Mouse (Mus musculus) heart, postnatal 36 days (tissue): ENCODE measurements around the gene Zfp804a. TPM values are rescaled to one million over a fixed set of nuclear protein-coding genes. Genes with fewer than 3 reads are reported as not detected.

Experiments used
- DNase-seq, 2 experiments: peaks; one replicate each; pipeline ENCODE4 v3.0.0; 2021 to 2022
- intact Hi-C: fragments of 180-260 bp; cut with DNase I; formaldehyde crosslinking; loops from one replicate; pipeline ENCODE4 v1.15.1; 2025
- total RNA-seq, 2 experiments: library from RNA; stranded (reverse); gene quantifications; 2 replicates each; pipeline ENCODE4 v1.2.3; 2021

Zfp804a gene
- total RNA-seq: not detected

- intact Hi-C loops: loop anchor here (10.0 kb wide), 1 partner anchor 1289 kb away; no protein-coding TSS in a partner anchor
- DNase-seq: peak in 1 of 2 experiments; percentile 7
Observed at GRCm38 (mm10) chr2:82053185-82053891, at the start of gene Zfp804a. Gene Zfp804a (plus strand): TSS chr2:82053222.

GRCm38 (mm10) chr2:82051635-82052034 is 1.4 kb upstream of the Zfp804a start:
- no peak for DNase-seq
- intact Hi-C loops: loop anchor here (10.0 kb wide), 1 partner anchor 1287 kb away; no protein-coding TSS in a partner anchor

GRCm38 (mm10) chr2:82052338-82053184 is 461 bp upstream of the Zfp804a start:
- no peak for DNase-seq
- intact Hi-C loops: loop anchor here (10.0 kb wide), 1 partner anchor 1288 kb away; no protein-coding TSS in a partner anchor

- intact Hi-C loops: loop anchor here (10.0 kb wide), 1 partner anchor 1290 kb away; no protein-coding TSS in a partner anchor
- no peak for DNase-seq
Observed at GRCm38 (mm10) chr2:82054446-82054845, 1.4 kb downstream of the Zfp804a start.

- intact Hi-C loops: loop anchor here (5.0 kb wide), 1 partner anchor 1268 kb away; no protein-coding TSS in a partner anchor
- DNase-seq: no peak
Observed at GRCm38 (mm10) chr2:82064671-82065070, 11.6 kb downstream of the Zfp804a start.

GRCm38 (mm10) chr2:82067912-82068311 is 14.9 kb downstream of the Zfp804a start:
- intact Hi-C loops: loop anchor here (2.0 kb wide), 1 partner anchor 501 kb away; no protein-coding TSS in a partner anchor
- DNase-seq: no peak

- intact Hi-C loops: no loop called here
- DNase-seq: no peak
Observed at GRCm38 (mm10) chr2:82069172-82069571, 16.1 kb downstream of the Zfp804a start.

DNA sequence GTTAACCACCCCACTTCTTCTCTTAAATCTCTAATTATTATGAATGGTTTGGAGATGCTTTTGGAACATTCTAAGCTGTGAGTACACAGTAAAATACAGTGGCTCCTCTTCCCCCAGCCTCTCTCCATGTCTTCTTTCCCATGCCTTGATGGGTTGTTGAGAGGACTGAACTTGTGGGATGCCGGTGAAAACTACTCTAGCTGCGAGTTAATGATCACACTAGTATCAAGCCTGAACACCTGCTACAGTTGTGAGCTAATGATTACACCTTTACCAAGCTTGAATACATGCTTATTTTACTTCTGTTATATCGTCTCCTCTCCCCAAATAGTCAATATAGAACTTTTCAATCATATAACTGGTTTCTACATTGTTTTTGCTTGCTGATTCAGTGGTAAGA is 23.9 kb downstream of the Zfp804a start:
- intact Hi-C loops: no loop called here
- DNase-seq: no peak

GRCm38 (mm10) chr2:82078287-82078994 is 25.4 kb downstream of the Zfp804a start:
- no peak for DNase-seq
- intact Hi-C loops: no loop called here

DNA sequence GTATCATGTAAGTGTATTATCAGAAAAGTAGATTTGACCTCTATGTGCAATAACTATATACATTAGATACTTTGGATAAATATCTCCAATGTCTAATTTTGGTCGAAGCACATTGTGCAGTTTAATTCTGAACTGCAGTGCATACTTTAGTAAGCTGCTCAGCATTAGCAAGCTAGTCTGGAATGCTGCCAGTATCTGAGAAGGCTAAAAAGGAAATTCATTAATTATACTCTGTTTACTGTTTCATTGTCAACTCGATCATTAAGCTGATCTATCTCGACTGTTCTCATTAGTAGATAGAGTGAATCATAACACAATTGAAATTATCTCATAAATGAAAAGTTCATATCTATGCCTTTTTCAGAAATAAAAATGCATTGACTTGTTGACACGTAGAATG is 27.7 kb downstream of the Zfp804a start:
- intact Hi-C loops: no loop called here
- no peak for DNase-seq

DNA sequence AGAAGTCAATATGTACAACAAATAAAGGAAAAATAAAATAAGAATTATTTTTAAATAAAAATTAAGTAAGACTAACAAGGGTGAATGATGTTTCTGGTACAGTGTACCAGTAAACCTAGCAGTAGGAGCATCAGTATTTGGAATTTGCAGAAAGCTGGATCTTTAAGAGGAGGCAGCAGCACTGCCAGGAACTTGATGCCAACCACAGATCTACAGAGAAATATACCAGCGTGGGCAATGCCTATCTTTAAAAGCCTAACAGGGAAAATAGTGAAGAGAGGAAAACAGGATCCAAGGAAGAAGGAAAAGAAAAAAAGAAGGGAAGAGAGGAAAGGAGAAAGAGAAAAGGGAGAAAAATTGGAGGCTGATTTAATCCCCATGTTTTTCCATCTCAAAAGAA is 60.1 kb downstream of the Zfp804a start:
- intact Hi-C loops: no loop called here
- DNase-seq: no peak

DNA sequence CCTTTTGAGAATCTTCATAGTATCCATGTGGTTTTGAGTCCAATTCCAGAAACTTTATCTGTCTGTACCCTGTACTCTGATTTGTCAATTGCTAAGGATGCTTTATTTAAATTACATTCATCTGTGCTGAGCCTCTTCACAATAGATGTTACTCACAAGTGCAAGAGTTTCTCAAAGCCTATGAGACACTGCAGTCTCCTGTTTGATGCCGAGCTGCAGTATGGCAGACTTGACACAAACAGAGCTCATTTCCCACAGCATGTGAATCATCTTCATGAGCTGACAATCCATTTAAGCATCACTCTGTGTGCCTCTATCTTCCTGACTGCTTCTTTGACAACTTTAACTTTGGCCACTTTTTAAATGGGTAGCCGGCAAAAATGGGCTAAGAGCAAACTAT is 60.6 kb downstream of the Zfp804a start:
- no peak for DNase-seq
- intact Hi-C loops: no loop called here

DNA sequence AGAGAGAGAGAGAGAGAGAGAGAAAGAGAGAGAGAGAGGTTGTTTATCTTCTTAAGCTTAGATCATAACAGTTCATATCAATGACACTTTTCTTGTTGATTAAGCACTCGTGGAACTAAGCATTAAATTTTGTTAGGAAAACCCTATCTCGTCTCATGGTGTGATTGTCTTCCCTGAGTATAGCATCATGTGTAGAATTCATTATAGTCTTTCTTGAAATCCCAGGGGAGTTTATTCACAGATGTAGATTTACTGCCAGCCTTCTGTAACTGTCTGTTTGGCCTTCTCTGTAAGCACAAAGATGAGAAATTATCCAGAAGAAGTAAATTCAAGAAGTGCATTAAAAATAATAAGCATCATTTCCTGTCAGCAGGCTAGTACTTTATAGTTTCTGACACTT is 66.6 kb downstream of the Zfp804a start:
- intact Hi-C loops: no loop called here
- DNase-seq: no peak

GRCm38 (mm10) chr2:82178693-82179092 is 125.7 kb downstream of the Zfp804a start:
- DNase-seq: no peak
- intact Hi-C loops: no loop called here

- intact Hi-C loops: no loop called here
- DNase-seq: no peak
Observed at GRCm38 (mm10) chr2:82181010-82181409, 128.0 kb downstream of the Zfp804a start.

DNA sequence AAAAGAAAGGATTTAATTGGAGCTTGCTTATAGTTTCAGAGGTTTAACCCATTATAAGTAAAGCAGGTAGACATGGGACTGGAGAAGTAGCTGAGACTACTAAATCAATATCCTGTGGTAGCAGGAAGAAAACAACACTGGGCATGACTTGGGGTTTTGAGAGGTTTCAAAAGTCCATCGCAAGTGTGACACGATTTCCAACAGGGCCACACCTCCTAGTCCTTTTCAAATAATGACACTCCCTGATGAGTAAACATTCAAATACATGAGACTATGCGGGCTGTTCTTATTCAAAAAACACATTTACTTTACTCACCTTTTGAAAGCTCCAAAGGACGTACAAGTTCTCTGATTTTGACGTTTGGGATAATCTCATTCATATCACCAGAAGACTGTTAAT is 146.9 kb downstream of the Zfp804a start:
- DNase-seq: no peak
- intact Hi-C loops: no loop called here

GRCm38 (mm10) chr2:82200616-82201015 is 147.6 kb downstream of the Zfp804a start:
- intact Hi-C loops: no loop called here
- no peak for DNase-seq

DNA sequence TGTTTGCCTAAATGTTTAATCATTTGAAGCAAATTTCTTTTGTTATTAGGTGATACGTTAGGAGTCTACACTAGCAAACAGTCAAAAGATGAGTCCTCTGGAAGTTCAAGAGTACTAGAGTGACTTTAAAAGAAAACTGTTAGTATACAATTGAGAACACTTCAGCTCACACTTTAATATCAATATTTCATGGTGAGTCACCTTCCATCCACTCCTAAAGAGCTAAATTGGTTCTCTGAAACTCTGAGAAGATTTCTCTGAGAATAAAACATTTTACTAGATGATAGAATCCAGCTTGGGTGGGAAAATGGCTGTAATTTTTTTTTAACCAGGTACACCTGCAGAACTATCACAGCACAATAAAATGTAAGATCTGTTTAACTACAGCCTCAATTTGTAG is 157.6 kb downstream of the Zfp804a start:
- intact Hi-C loops: no loop called here
- no peak for DNase-seq

- intact Hi-C loops: no loop called here
- DNase-seq: no peak
Observed at GRCm38 (mm10) chr2:82211972-82212371, 158.9 kb downstream of the Zfp804a start.

GRCm38 (mm10) chr2:82217873-82218272 is 164.9 kb downstream of the Zfp804a start:
- intact Hi-C loops: no loop called here
- DNase-seq: no peak

GRCm38 (mm10) chr2:82246020-82246419 is 193.0 kb downstream of the Zfp804a start:
- intact Hi-C loops: no loop called here
- no peak for DNase-seq
